In genomic region chr11:6456083-6456482, GRCm38 (mm10) we compare ENCODE assay signal across 16 mouse cellular contexts.
"Had no signal": no experiment of that assay in that cellular context is flagged by ENCODE, and none has a peak within 500 bp of the region (broad histone marks: within the 10 kb centered on the region; RNA-seq: fewer than 3 reads in every experiment).

No protein-coding gene starts in this region.

- H3K27ac ChIP-seq: kidney, postnatal 0 days; layer of hippocampus, adult 2 months; limb, embryonic 10.5 days; limb, embryonic 13.5 days; liver, embryonic 13.5 days; midbrain, embryonic 12.5 days; midbrain, embryonic 15.5 days; neural tube, embryonic 13.5 days had no signal

- H3K4me2 ChIP-seq: limb, embryonic 13.5 days; liver, embryonic 13.5 days; midbrain, embryonic 12.5 days; midbrain, embryonic 15.5 days; neural tube, embryonic 13.5 days had no signal

- H3K9ac ChIP-seq: limb, embryonic 13.5 days; liver, embryonic 13.5 days; midbrain, embryonic 12.5 days; midbrain, embryonic 15.5 days; neural tube, embryonic 13.5 days had no signal

- H3K4me3 ChIP-seq: layer of hippocampus, adult 2 months; limb, embryonic 10.5 days; limb, embryonic 13.5 days; liver, embryonic 13.5 days; midbrain, embryonic 12.5 days; midbrain, embryonic 15.5 days; neural tube, embryonic 13.5 days had no signal

- DNase-seq: kidney, postnatal 25 days; layer of hippocampus, adult 9-11 months; liver; liver, embryonic 13.5 days; lung, adult 2 months; lung, postnatal 14 days; lung, postnatal 4 days; thymus, adult 18-20 months; thymus, postnatal 36 days had no signal

- ATAC-seq: midbrain, embryonic 15.5 days had no signal

- H3K4me1 ChIP-seq: limb, embryonic 10.5 days; limb, embryonic 13.5 days; liver, embryonic 13.5 days; midbrain, embryonic 12.5 days; midbrain, embryonic 15.5 days; neural tube, embryonic 13.5 days had no signal

- H3K36me3 ChIP-seq: limb, embryonic 10.5 days; limb, embryonic 13.5 days; liver, embryonic 13.5 days; midbrain, embryonic 12.5 days; midbrain, embryonic 15.5 days; neural tube, embryonic 13.5 days had no signal

- H3K9me3 ChIP-seq: limb, embryonic 10.5 days; limb, embryonic 13.5 days; liver, embryonic 13.5 days; midbrain, embryonic 12.5 days; midbrain, embryonic 15.5 days; neural tube, embryonic 13.5 days had no signal

- H3K27me3 ChIP-seq: limb, embryonic 13.5 days; liver, embryonic 13.5 days; midbrain, embryonic 12.5 days; midbrain, embryonic 15.5 days; neural tube, embryonic 13.5 days had no signal
